Mouse (Mus musculus): Measurements from ENCODE around the gene Myt1l. TPM values are rescaled to one million over a fixed set of nuclear protein-coding genes. Genes with fewer than 3 reads are reported as not detected.

The Myt1l gene
- polyA plus RNA-seq, 1 experiment, result 0.11 TPM

DNA sequence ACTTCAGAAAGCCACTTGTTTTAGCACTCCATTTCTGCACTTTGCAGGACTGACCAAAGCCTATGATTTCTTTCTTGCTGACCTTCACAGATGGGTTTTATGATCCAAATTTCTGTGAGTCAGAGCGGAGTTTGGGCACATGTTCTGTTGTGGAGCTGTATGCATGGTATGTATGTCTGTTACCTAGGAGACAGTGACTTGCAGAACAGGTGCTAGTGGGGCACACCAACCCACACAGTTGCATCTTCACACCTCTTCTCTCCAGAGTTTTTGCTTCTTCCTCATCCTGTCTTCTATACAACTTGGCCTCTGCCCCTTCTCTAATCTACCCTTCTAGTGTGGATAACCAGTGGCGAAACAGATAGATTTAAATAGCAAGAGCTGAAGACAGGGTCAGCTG lies 250.7 kb downstream of the Myt1l start:
- no peak for DNase-seq
- Histone ChIP-seq H3K4me3 (ENCODE audit: control insufficient read depth, insufficient read depth, low read length) (no peak overlapping the region), H3K36me3 (ENCODE audit: control insufficient read depth, insufficient read depth, low read length) (no peaks in the 10 kb centered on the region), H3K27me3 (ENCODE audit: control insufficient read depth, insufficient read depth, low read length) (no peaks in the 10 kb centered on the region), H3K27ac (ENCODE audit: control insufficient read depth, insufficient read depth, low read length) (no peak overlapping the region), H3K4me1 (replicated peaks; ENCODE audit: control insufficient read depth, insufficient read depth, low read length) (no peaks in the 10 kb centered on the region)
- TF ChIP-seq POLR2A (IDR thresholded peaks at IDR 0.05; ENCODE audit: control insufficient read depth, extremely low read depth, insufficient read depth, low read length, poor library complexity) (no peak), CTCF (IDR thresholded peaks at IDR 0.05; ENCODE audit: borderline replicate concordance, control insufficient read depth, extremely low read depth, insufficient read depth, low read length, poor library complexity) (no peak)
- 94% methylated on average over 2 of the region's 2 CpGs for WGBS

DNA sequence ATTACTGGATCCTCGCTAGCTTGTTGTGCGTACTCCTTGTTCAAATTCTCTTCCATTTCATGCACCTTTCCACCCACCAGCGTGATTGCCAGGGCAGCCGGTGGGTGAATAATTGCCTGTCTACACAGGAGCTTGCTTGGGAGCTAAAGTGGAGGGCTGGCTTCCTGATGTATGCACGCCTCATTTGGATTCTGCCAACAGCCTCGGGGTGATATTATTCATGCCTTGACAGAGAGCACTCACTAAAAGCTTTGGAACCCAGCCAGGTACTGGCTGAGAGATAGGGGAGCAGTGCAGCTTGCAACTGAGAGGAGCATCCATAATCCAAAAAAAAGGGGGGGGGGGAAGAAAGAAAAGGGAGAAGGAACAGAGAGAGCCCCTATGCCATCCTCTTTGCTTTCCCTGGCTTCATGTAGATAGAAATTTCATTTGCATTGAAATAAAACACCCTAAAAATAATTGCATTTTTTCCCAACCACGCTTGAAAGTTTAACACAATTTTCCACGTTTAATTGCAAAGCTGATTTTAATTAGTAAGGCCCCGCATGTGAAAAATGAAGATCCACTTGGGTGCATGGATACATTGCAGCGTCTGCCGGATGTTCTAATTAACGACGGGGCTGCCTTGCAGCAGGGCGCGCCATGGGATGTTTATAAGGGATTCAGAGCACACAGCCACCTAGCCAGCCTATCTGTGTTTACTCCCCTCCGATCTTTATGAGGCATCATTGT lies 261.3 kb downstream of the Myt1l start:
- H3K36me3 ChIP-seq (ENCODE audit: control insufficient read depth, insufficient read depth, low read length), result no peaks in the 10 kb centered on the region
- H3K4me3 ChIP-seq (ENCODE audit: control insufficient read depth, insufficient read depth, low read length), result no peak overlapping the region
- no peak overlapping the region for H3K27ac ChIP-seq (ENCODE audit: control insufficient read depth, insufficient read depth, low read length)
- H3K4me1 ChIP-seq (replicated peaks; ENCODE audit: control insufficient read depth, insufficient read depth, low read length), result no peaks in the 10 kb centered on the region
- DNase-seq, result no peak
- 54% methylated on average over 16 of the region's 16 CpGs for WGBS
- TF ChIP-seq CTCF (IDR thresholded peaks at IDR 0.05; ENCODE audit: borderline replicate concordance, control insufficient read depth, extremely low read depth, insufficient read depth, low read length, poor library complexity) (no peak), POLR2A (IDR thresholded peaks at IDR 0.05; ENCODE audit: control insufficient read depth, extremely low read depth, insufficient read depth, low read length, poor library complexity) (no peak)
- no peaks in the 10 kb centered on the region for H3K27me3 ChIP-seq (ENCODE audit: control insufficient read depth, insufficient read depth, low read length)

DNA sequence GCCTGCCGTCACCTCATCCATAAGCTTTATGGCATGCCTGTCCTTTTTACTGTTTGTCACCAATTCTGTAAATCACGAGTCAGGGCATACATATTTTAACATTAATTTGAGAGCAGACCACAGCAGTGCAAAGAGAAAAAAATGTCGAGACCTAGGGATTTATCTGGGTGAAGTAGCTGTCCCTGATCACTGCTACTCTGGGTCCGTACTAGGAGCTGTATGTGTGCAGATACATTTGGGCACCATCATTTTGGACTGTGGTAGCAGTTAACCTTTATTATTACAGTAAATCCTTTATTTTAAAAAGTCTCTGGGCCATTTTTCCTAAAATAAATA lies 261.8 kb downstream of the Myt1l start:
- TF ChIP-seq CTCF (IDR thresholded peaks at IDR 0.05; ENCODE audit: borderline replicate concordance, control insufficient read depth, extremely low read depth, insufficient read depth, low read length, poor library complexity) (no peak), POLR2A (IDR thresholded peaks at IDR 0.05; ENCODE audit: control insufficient read depth, extremely low read depth, insufficient read depth, low read length, poor library complexity) (no peak)
- no peak overlapping the region for H3K4me3 ChIP-seq (ENCODE audit: control insufficient read depth, insufficient read depth, low read length)
- no peak overlapping the region for H3K27ac ChIP-seq (ENCODE audit: control insufficient read depth, insufficient read depth, low read length)
- 61% methylated on average over 4 of the region's 4 CpGs for WGBS
- no peak for DNase-seq
- H3K36me3 ChIP-seq (ENCODE audit: control insufficient read depth, insufficient read depth, low read length), result no peaks in the 10 kb centered on the region
- no peaks in the 10 kb centered on the region for H3K27me3 ChIP-seq (ENCODE audit: control insufficient read depth, insufficient read depth, low read length)
- H3K4me1 ChIP-seq (replicated peaks; ENCODE audit: control insufficient read depth, insufficient read depth, low read length), result no peaks in the 10 kb centered on the region

DNA sequence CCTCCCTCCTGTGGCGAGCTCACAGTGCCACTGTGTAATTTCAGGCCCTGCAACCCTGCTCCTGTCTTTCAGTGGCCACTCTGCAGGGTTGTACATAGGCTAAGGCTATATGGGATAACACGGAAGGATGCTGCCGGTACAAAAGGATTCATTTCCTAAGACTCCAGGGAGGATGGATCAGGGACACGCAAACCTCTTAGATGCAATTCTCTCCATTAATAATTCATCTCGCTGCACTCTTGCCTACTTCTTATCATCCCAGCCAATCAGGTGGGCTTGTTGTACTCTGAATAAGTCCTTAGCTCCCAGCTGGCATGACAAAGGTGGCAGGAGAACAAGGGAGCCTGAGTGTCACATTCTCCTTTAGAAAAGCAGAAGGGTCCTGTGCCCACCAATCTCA lies 264.8 kb downstream of the Myt1l start:
- no peak for DNase-seq
- TF ChIP-seq POLR2A (IDR thresholded peaks at IDR 0.05; ENCODE audit: control insufficient read depth, extremely low read depth, insufficient read depth, low read length, poor library complexity), result no peak
- WGBS, result 88% methylated on average over 5 of the region's 5 CpGs
- Histone ChIP-seq H3K36me3 (ENCODE audit: control insufficient read depth, insufficient read depth, low read length) (no peaks in the 10 kb centered on the region), H3K4me3 (ENCODE audit: control insufficient read depth, insufficient read depth, low read length) (no peak overlapping the region), H3K4me1 (replicated peaks; ENCODE audit: control insufficient read depth, insufficient read depth, low read length) (no peaks in the 10 kb centered on the region), H3K27ac (ENCODE audit: control insufficient read depth, insufficient read depth, low read length) (no peak overlapping the region), H3K27me3 (ENCODE audit: control insufficient read depth, insufficient read depth, low read length) (no peaks in the 10 kb centered on the region)

DNA sequence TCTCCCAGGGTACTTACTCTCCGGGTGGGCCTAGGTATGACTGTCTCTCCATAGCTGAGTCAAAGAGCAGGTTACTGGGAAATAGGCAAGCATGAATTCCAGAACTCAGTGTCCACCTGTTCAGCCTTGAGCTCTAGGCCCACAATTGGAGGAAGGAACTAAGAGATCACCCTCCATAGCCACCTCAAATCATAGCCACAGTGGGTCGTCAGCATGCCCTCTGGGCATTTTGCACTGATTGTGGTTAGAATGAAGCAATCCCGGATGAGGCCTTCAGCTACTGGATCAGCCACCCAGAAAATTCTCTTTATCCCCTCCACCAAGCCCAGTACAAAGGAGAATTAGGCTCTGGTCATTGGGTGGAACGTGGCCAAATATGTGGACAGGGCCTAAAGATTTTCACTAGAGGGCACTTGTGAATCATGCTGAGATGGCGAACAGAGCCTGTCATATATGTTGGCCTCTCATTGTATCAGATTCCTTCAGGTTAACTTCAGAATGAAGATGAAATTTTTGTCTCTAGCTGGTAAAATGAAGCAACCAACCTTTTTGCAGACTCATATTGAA lies 267.0 kb downstream of the Myt1l start:
- no peak for TF ChIP-seq CTCF (IDR thresholded peaks at IDR 0.05; ENCODE audit: borderline replicate concordance, control insufficient read depth, extremely low read depth, insufficient read depth, low read length, poor library complexity)
- Histone ChIP-seq H3K4me1 (replicated peaks; ENCODE audit: control insufficient read depth, insufficient read depth, low read length) (no peaks in the 10 kb centered on the region), H3K36me3 (ENCODE audit: control insufficient read depth, insufficient read depth, low read length) (no peaks in the 10 kb centered on the region), H3K27me3 (ENCODE audit: control insufficient read depth, insufficient read depth, low read length) (no peaks in the 10 kb centered on the region), H3K4me3 (ENCODE audit: control insufficient read depth, insufficient read depth, low read length) (no peak overlapping the region), H3K27ac (ENCODE audit: control insufficient read depth, insufficient read depth, low read length) (no peak overlapping the region)
- WGBS, result 83% methylated on average over 5 of the region's 5 CpGs
- no peak for DNase-seq

DNA sequence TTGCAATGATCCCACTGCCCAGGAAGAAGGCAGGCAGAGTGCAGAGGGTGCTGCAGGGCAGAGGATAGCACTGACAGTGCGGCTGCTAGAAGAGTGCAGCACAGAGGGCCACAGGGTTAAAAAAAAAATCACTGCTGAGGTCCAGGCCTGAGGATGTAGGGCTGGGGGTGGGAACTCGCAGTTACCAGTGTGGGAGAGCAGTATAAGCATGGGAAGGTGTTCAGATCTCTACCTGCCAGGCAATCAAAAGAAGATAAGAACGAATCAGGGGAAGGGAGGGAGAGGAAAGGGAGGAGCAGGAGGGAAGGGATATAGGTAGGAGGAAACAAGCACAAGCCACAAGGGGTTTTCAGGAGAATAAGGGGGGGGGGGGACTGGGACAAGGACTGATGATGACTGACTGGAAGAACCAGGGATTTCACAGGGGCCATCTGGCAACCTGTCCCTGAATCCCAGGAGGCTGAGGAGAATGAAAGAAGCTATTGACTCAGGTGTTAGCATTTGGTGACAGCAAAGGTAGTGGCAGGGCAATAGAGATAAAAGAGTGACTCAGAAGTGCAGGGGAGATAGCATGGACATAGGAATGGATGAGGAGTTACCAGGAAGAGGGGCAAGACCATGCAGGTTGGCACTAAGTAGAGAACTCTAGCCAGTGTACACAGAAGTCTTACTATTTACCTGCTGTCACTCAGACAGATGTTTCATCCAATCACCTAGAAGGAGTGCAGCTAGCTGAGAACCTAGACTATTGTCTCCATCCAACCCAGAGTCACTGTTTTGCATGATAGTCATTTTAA lies 270.6 kb downstream of the Myt1l start:
- Histone ChIP-seq H3K27me3 (ENCODE audit: control insufficient read depth, insufficient read depth, low read length) (no peaks in the 10 kb centered on the region), H3K4me3 (ENCODE audit: control insufficient read depth, insufficient read depth, low read length) (no peak overlapping the region), H3K27ac (ENCODE audit: control insufficient read depth, insufficient read depth, low read length) (no peak overlapping the region), H3K4me1 (replicated peaks; ENCODE audit: control insufficient read depth, insufficient read depth, low read length) (no peaks in the 10 kb centered on the region), H3K36me3 (ENCODE audit: control insufficient read depth, insufficient read depth, low read length) (no peaks in the 10 kb centered on the region)
- 55% methylated on average over 3 of the region's 3 CpGs for WGBS
- DNase-seq, result no peak
- TF ChIP-seq POLR2A (IDR thresholded peaks at IDR 0.05; ENCODE audit: control insufficient read depth, extremely low read depth, insufficient read depth, low read length, poor library complexity) (no peak), CTCF (IDR thresholded peaks at IDR 0.05; ENCODE audit: borderline replicate concordance, control insufficient read depth, extremely low read depth, insufficient read depth, low read length, poor library complexity) (no peak)

Measured in thymus, adult 2 months (tissue).